ENCODE assay signal across 9 mouse cellular contexts in genomic region chr13:24576338-24577119, GRCm38 (mm10). TPM values are rescaled to one million over a fixed set of nuclear protein-coding genes. Genes with fewer than 3 reads are reported as not detected.
DNase-seq lines count a peak whose midpoint lies in the region; ATAC-seq and TF ChIP-seq lines count a peak whose summit lies in the region.
"Had no signal": no experiment of that assay in that cellular context is flagged by ENCODE, and none has a peak within 500 bp of the region (broad histone marks: within the 10 kb centered on the region; RNA-seq: fewer than 3 reads in every experiment).

No protein-coding gene starts in this region.

- H3K27me3 ChIP-seq in kidney, postnatal 0 days (ENCODE audit: insufficient read depth, low read length), result no peaks in the 10 kb centered on the region
- no peaks in the 10 kb centered on the region for H3K27me3 ChIP-seq in embryonic facial prominence, embryonic 14.5 days (replicated peaks; ENCODE audit: control insufficient read depth, insufficient read depth, low read length)
- no peaks in the 10 kb centered on the region for H3K27me3 ChIP-seq in hindbrain, embryonic 11.5 days (ENCODE audit: control insufficient read depth, insufficient read depth, low read length)
- no peaks in the 10 kb centered on the region for H3K27me3 ChIP-seq in neural tube, embryonic 12.5 days (replicated peaks)

- no peak overlapping the region for H3K4me3 ChIP-seq in kidney, postnatal 0 days (replicated peaks; ENCODE audit: low read depth, low read length)
- no peak overlapping the region for H3K4me3 ChIP-seq in embryonic facial prominence, embryonic 14.5 days (ENCODE audit: low read depth, low read length)
- no peak overlapping the region for H3K4me3 ChIP-seq in hindbrain, embryonic 11.5 days (ENCODE audit: low read depth, low read length)
- H3K4me3 ChIP-seq in neural tube, embryonic 12.5 days, result no peak overlapping the region

- no peak for TF ChIP-seq CTCF in kidney, postnatal 0 days (IDR thresholded peaks at IDR 0.05; ENCODE audit: low read depth)

- no peak overlapping the region for H3K4me2 ChIP-seq in kidney, postnatal 0 days (ENCODE audit: low read length)
- H3K4me2 ChIP-seq in embryonic facial prominence, embryonic 14.5 days (ENCODE audit: low read depth, low read length), result 0 out of 2 replicates have a peak overlapping the region, but pooled peaks have one; percentile 11
- no peak overlapping the region for H3K4me2 ChIP-seq in hindbrain, embryonic 11.5 days (replicated peaks; ENCODE audit: low read depth, low read length)
- H3K4me2 ChIP-seq in neural tube, embryonic 12.5 days (replicated peaks), result peak overlapping the region; percentile 31

- intact Hi-C loops in left cerebral cortex, postnatal 4 days (cut with DNase I), result no loop called here

- H3K9ac ChIP-seq in kidney, postnatal 0 days (ENCODE audit: low read depth, low read length), result no peak overlapping the region
- H3K9ac ChIP-seq in embryonic facial prominence, embryonic 14.5 days (ENCODE audit: low read depth, low read length), result no peak overlapping the region
- no peak overlapping the region for H3K9ac ChIP-seq in hindbrain, embryonic 11.5 days (ENCODE audit: low read depth, low read length)
- no peak overlapping the region for H3K9ac ChIP-seq in neural tube, embryonic 12.5 days

- no peaks in the 10 kb centered on the region for H3K9me3 ChIP-seq in kidney, postnatal 0 days (replicated peaks; ENCODE audit: low read length)
- no peaks in the 10 kb centered on the region for H3K9me3 ChIP-seq in embryonic facial prominence, embryonic 14.5 days (ENCODE audit: control insufficient read depth, low read length)
- H3K9me3 ChIP-seq in hindbrain, embryonic 11.5 days (ENCODE audit: control insufficient read depth, low read length), result no peaks in the 10 kb centered on the region
- no peaks in the 10 kb centered on the region for H3K9me3 ChIP-seq in neural tube, embryonic 12.5 days
- H3K9me3 ChIP-seq: G1E had no signal

- 49% methylated on average over 11 of the region's 11 CpGs for WGBS in kidney, postnatal 0 days
- 33% methylated on average over 11 of the region's 11 CpGs for WGBS in embryonic facial prominence, embryonic 14.5 days
- 60% methylated on average over 11 of the region's 11 CpGs for WGBS in hindbrain, embryonic 11.5 days
- WGBS in neural tube, embryonic 12.5 days, result 56% methylated on average over 11 of the region's 11 CpGs

- peak; percentile 85 for ATAC-seq in kidney, postnatal 0 days (replicated peaks; ENCODE audit: low FRiP score, low read depth)
- peak; percentile 93 for ATAC-seq in embryonic facial prominence, embryonic 14.5 days (ENCODE audit: low read depth)
- ATAC-seq in hindbrain, embryonic 11.5 days (ENCODE audit: low FRiP score), result peak; percentile 90
- ATAC-seq in neural tube, embryonic 12.5 days (ENCODE audit: low FRiP score, low read depth), result peak; percentile 96

- peak; percentile 72 for DNase-seq in kidney, postnatal 0 days (ENCODE audit: low spot score)
- no peak for DNase-seq in kidney, postnatal 25 days
- peak; percentile 90 for DNase-seq in embryonic facial prominence, embryonic 14.5 days (ENCODE audit: low spot score)
- DNase-seq in hindbrain, embryonic 11.5 days (ENCODE audit: low spot score), result peak; percentile 74
- peak; percentile 74 for DNase-seq in left cerebral cortex, postnatal 4 days
- DNase-seq in adrenal gland, postnatal 10 days, result no peak
- DNase-seq in adipocyte (ENCODE audit: low spot score), result no peak

- H3K4me1 ChIP-seq in kidney, postnatal 0 days (replicated peaks; ENCODE audit: insufficient read depth, low read length), result no peaks in the 10 kb centered on the region
- peaks cover 11% of the 10 kb centered on the region for H3K4me1 ChIP-seq in embryonic facial prominence, embryonic 14.5 days (ENCODE audit: control insufficient read depth, insufficient read depth, low read length)
- peaks cover 3% of the 10 kb centered on the region; the same call in 1 of the 2 replicates for H3K4me1 ChIP-seq in hindbrain, embryonic 11.5 days (replicated peaks; ENCODE audit: control insufficient read depth, insufficient read depth, low read length)
- peaks cover 11% of the 10 kb centered on the region for H3K4me1 ChIP-seq in neural tube, embryonic 12.5 days

- H3K36me3 ChIP-seq in kidney, postnatal 0 days (ENCODE audit: insufficient read depth, low read length), result no peaks in the 10 kb centered on the region
- H3K36me3 ChIP-seq in embryonic facial prominence, embryonic 14.5 days (ENCODE audit: control insufficient read depth, insufficient read depth, low read length), result no peaks in the 10 kb centered on the region
- H3K36me3 ChIP-seq in hindbrain, embryonic 11.5 days (ENCODE audit: control insufficient read depth, insufficient read depth, low read length), result no peaks in the 10 kb centered on the region
- no peaks in the 10 kb centered on the region for H3K36me3 ChIP-seq in neural tube, embryonic 12.5 days
- H3K36me3 ChIP-seq: G1E had no signal

- H3K27ac ChIP-seq in kidney, postnatal 0 days, result no peak overlapping the region
- H3K27ac ChIP-seq in embryonic facial prominence, embryonic 14.5 days (replicated peaks; ENCODE audit: low read depth, low read length), result no peak overlapping the region
- H3K27ac ChIP-seq in hindbrain, embryonic 11.5 days (ENCODE audit: low read depth, low read length), result no peak overlapping the region
- no peak overlapping the region for H3K27ac ChIP-seq in neural tube, embryonic 12.5 days

RNA-seq across cellular contexts. Expression of gene Ripor2, which starts 5.5 kb away (rescaled TPM):
- 2.2 and 2.3 TPM in 2 replicates for polyA plus RNA-seq in kidney, postnatal 0 days (2015; fragmentation: Nextera tagmentation; extraction: Ambion mirVana)
- polyA plus RNA-seq in embryonic facial prominence, embryonic 14.5 days (2014; fragmentation: Nextera tagmentation; extraction: Ambion mirVana), result 6.5 and 7.0 TPM in 2 replicates
- polyA plus RNA-seq in hindbrain, embryonic 11.5 days (2014; fragmentation: Nextera tagmentation; extraction: Ambion mirVana), result 9.5 and 10.4 TPM in 2 replicates
- 10 to 100 TPM; 55.7 to 56.5 TPM for total RNA-seq in left cerebral cortex, postnatal 4 days (2021)
- 14.8 and 16.5 TPM in 2 replicates for polyA plus RNA-seq in neural tube, embryonic 12.5 days (2016; fragmentation: Nextera tagmentation; extraction: Ambion mirVana)
- 10 to 100 TPM in 1 of 2 experiments, 1 to 10 TPM in 1; 7.5 to 10.9 TPM for total RNA-seq in adrenal gland, postnatal 10 days (2021)
- polyA plus RNA-seq: G1E had no signal

Comparison
In these comparisons a context has a peak if more than half of its experiments do, and no peak if none do; other contexts are left out.
1. DNase-seq: peak in kidney, postnatal 0 days (single experiment), embryonic facial prominence, embryonic 14.5 days (single experiment), hindbrain, embryonic 11.5 days (single experiment) and left cerebral cortex, postnatal 4 days (single experiment); none in kidney, postnatal 25 days (0 of 2), adrenal gland, postnatal 10 days (single experiment) and adipocyte (single experiment).
2. H3K4me2 ChIP-seq: peak in embryonic facial prominence, embryonic 14.5 days (single experiment) and neural tube, embryonic 12.5 days (single experiment); none in kidney, postnatal 0 days (single experiment) and hindbrain, embryonic 11.5 days (single experiment).
3. Peak in every context shown above with its lines, with median percentiles within 50 percentile points of each other: ATAC-seq.